Mouse (Mus musculus): ENCODE data around the gene Tfb2m. TPM values are rescaled to one million over a fixed set of nuclear protein-coding genes. Genes with fewer than 3 reads are reported as not detected.

Gene Tfb2m
- total and polyA plus RNA-seq, 3 experiments, result 13.1 to 53.1 (median 48.3) TPM

DNA sequence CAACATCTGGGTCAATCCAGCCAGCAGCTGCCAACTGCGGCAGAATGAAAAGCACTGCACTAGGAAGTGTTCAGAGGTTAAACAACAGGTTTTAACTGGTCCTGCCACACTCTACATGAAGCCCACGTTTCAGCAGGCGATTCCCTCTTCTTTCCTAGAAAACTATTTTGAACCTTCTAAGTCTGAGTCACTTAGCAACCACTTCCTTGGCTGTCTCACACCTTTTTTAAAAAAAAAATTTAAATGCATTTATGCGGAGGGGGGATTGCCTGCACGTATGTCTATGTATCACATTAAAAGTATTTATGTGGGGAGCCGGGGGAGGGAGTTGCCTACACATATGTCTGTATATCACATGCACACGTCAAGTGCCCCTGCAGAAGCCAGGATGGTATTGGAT, 34.2 kb downstream of the Tfb2m start:
- H3K4me3 ChIP-seq (replicated peaks in 1 of 3; ENCODE audit: low read depth in 2 of 3, low read length in 2 of 3, poor library complexity in 1 of 3), result no peak overlapping the region
- dilution Hi-C loops (cut with MboI; ENCODE audit: extremely low pct_ligation_motif_present, extremely low pct_unique_long_range_greater_than_20kb, low sequenced_read_pairs), result no loop called here
- in situ Hi-C loops (cut with MboI; ENCODE audit: low pct_ligation_motif_present, low pct_unique_long_range_greater_than_20kb, low sequenced_read_pairs), result no loop called here
- peaks cover 2% of the 10 kb centered on the region; the same call in 1 of the 2 replicates for H3K79me2 ChIP-seq (replicated peaks; ENCODE audit: control insufficient read depth, extremely low read depth, insufficient read depth, poor library complexity, severe bottlenecking)
- H3K9me3 ChIP-seq (replicated peaks; ENCODE audit: low read length), result no peaks in the 10 kb centered on the region
- TF ChIP-seq IRF4 (IDR thresholded peaks at IDR 0.05; ENCODE audit: low read depth, low read length) (no peak), MAFK (IDR thresholded peaks at IDR 0.05; ENCODE audit: insufficient replicate concordance, low read length) (no peak), POLR2AphosphoS2 (IDR thresholded peaks at IDR 0.05; ENCODE audit: low read depth, low read length) (no peak), ELF1 (IDR thresholded peaks at IDR 0.05; ENCODE audit: low read depth, low read length) (no peak)
- no peak overlapping the region for H3K27ac ChIP-seq (ENCODE audit: insufficient read depth, low read depth)
- no peak overlapping the region for H3K9ac ChIP-seq (ENCODE audit: insufficient read depth, low read depth)
- H3K27me3 ChIP-seq (replicated peaks), result no peaks in the 10 kb centered on the region
- peaks cover 4 to 13% of the 10 kb centered on the region in 2 experiments for H3K4me1 ChIP-seq (ENCODE audit: control insufficient read depth in 1 of 2, insufficient read depth in 2 of 2)
- no peak overlapping the region for H3K4me2 ChIP-seq (ENCODE audit: insufficient read depth, low read depth, poor library complexity, severe bottlenecking)
- peaks cover 0 to 31% of the 10 kb centered on the region in 2 experiments for H3K36me3 ChIP-seq (replicated peaks in 1 of 2; ENCODE audit: control insufficient read depth in 1 of 2, insufficient read depth in 1 of 2, low read length in 1 of 2)
- DNase-seq (ENCODE audit: extremely low read depth), result no peak

DNA sequence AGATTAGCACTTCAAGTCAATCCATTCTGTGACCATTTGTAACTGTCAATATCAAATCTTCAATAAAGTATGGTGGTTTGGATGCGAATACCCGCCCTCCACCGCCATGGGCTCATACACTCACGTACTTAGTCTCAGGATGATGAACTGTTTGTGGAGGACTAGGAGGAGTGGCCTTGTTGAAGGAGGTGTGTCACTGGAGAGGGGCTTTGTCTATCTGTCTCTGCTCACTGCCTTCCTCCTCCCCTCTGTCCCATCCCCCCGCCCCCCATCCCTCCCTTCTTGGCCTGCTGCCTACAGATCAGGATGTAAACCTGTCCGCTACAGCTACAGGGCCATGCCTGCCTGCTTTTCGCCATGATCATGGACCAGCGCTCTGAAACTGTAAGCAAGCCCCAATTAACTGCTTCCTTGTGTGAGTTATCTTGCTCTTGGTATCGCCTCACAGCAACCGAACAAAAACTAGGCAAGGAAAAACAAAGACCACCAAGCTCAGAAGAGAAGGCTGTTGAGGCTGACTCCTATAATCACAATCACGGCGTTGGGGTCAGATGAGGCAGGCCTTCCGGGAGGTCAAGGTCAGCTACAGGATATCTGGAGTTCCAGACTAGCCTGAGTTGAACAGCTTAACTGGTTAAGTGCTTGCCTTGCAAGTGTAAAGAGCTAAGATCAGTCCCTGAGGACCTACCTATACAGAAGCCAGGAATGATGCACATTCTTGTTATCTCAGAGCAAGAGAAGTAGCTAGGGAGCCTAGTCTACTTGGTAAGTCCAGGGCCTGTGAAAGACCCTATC, 35.3 kb downstream of the Tfb2m start:
- Histone ChIP-seq H3K9me3 (replicated peaks; ENCODE audit: low read length) (no peaks in the 10 kb centered on the region), H3K79me2 (replicated peaks; ENCODE audit: control insufficient read depth, extremely low read depth, insufficient read depth, poor library complexity, severe bottlenecking) (peaks cover 2% of the 10 kb centered on the region; the same call in 1 of the 2 replicates), H3K27me3 (replicated peaks) (no peaks in the 10 kb centered on the region), H3K4me1 (ENCODE audit: control insufficient read depth in 1 of 2, insufficient read depth in 2 of 2) (peaks cover 0 to 5% of the 10 kb centered on the region in 2 experiments; a peak in 1 of 4 replicates), H3K27ac (ENCODE audit: insufficient read depth, low read depth) (no peak overlapping the region), H3K4me3 (replicated peaks in 1 of 3; ENCODE audit: low read depth in 2 of 3, low read length in 2 of 3, poor library complexity in 1 of 3) (no peak overlapping the region), H3K36me3 (replicated peaks in 1 of 2; ENCODE audit: control insufficient read depth in 1 of 2, insufficient read depth in 1 of 2, low read length in 1 of 2) (peaks cover 0 to 36% of the 10 kb centered on the region in 2 experiments), H3K9ac (ENCODE audit: insufficient read depth, low read depth) (no peak overlapping the region), H3K4me2 (ENCODE audit: insufficient read depth, low read depth, poor library complexity, severe bottlenecking) (no peak overlapping the region)
- no peak for DNase-seq (ENCODE audit: extremely low read depth)
- in situ Hi-C loops (cut with MboI; ENCODE audit: low pct_ligation_motif_present, low pct_unique_long_range_greater_than_20kb, low sequenced_read_pairs) (no loop called here), dilution Hi-C loops (cut with MboI; ENCODE audit: extremely low pct_ligation_motif_present, extremely low pct_unique_long_range_greater_than_20kb, low sequenced_read_pairs) (no loop called here)
- TF ChIP-seq CHD2 (IDR thresholded peaks at IDR 0.05; ENCODE audit: low read length) (no peak), JUND (conservative IDR thresholded peaks at IDR 0.05; ENCODE audit: low read depth, low read length) (no peak), UBTF (IDR thresholded peaks at IDR 0.05; ENCODE audit: low read depth, low read length) (no peak), SIN3A (IDR thresholded peaks at IDR 0.05; ENCODE audit: low read length) (no peak), MXI1 (IDR thresholded peaks at IDR 0.05; ENCODE audit: low read depth, low read length) (no peak), CHD1 (IDR thresholded peaks at IDR 0.05; ENCODE audit: low read depth, low read length) (no peak), ZKSCAN1 (IDR thresholded peaks at IDR 0.05; ENCODE audit: borderline replicate concordance, low read depth, low read length) (no peak), ETS1 (conservative IDR thresholded peaks at IDR 0.05; ENCODE audit: low read depth, low read length) (no peak), POLR2A (IDR thresholded peaks at IDR 0.05; ENCODE audit: low read depth, low read length) (no peak), NELFE (IDR thresholded peaks at IDR 0.05; ENCODE audit: low read depth, low read length) (no peak), IRF4 (IDR thresholded peaks at IDR 0.05; ENCODE audit: low read depth, low read length) (no peak), MAX (IDR thresholded peaks at IDR 0.05; ENCODE audit: low read length) (no peak)

Measured in CH12.LX (cell line).